Mouse (Mus musculus): Measurements from ENCODE around the gene Gm13539.

DNA sequence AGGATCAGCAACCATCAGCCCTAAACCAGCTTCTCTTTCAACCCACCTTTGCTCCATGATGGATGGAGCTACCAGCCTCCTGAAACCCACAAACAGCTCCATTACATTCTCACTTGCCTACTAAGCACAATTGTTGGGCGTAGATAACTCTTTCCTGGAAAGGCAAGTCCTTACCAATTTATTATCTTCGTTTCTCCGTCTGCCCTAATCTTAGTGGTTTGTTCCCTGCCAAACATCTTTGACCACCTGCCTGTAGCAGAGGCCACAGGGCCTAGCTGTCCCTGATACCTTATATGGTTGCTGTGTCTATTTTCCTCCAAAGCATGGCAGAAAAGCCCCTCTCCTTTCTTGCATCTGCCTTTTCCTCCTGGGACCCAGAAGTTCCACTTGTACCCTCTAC, 7.0 kb downstream of the Gm13539 start:
- no peak for TF ChIP-seq GATA1 (IDR thresholded peaks at IDR 0.05; ENCODE audit: borderline replicate concordance, low read length)
- TF ChIP-seq FLI1 (IDR thresholded peaks at IDR 0.05; ENCODE audit: low read length), result no peak

Measured in megakaryocyte, embryonic 14.5 days (primary cell).